Mouse (Mus musculus) brain, embryonic 14.5 days (tissue): ENCODE measurements around the gene Rhobtb3. TPM values are rescaled to one million over a fixed set of nuclear protein-coding genes. Genes with fewer than 3 reads are reported as not detected.
"Not testable (repeated sequence)": the region's sequence is repeated elsewhere in the genome, so short reads cannot be mapped to it uniquely, and the experiment has no call there.

Experiments used
- DNase-seq: peaks from one replicate; pipeline ENCODE4 v3.0.0-alpha.2; 2011; ENCODE audit warnings: low read depth
- CTCF ChIP-seq: fragments of 200-500 bp; IDR thresholded peaks from 2 replicates; pipeline ENCODE4 v1.5.1; 2012; ENCODE audit warnings: inconsistent platforms, mild to moderate bottlenecking, moderate library complexity, borderline replicate concordance; ENCODE audit not compliant: insufficient read depth, insufficient read length; ENCODE audit errors: extremely low read depth
- POLR2A ChIP-seq: fragments of 200-500 bp; IDR thresholded peaks from 2 replicates; pipeline ENCODE4 v1.6.1; 2012; ENCODE audit warnings: mild to moderate bottlenecking, inconsistent platforms, borderline replicate concordance; ENCODE audit not compliant: poor library complexity, insufficient read depth, insufficient read length, severe bottlenecking; ENCODE audit errors: extremely low read depth
- polyA plus RNA-seq: library from polyadenylated mRNA; depleted of rRNA; stranded (reverse); fragments of >200 nt; gene quantifications from 2 replicates; pipeline ENCODE4 v1.2.3, GENCODE M21; 2012; rRNA removed

Gene Rhobtb3
- polyA plus RNA-seq, 1 experiment, result 25.3 TPM

DNA sequence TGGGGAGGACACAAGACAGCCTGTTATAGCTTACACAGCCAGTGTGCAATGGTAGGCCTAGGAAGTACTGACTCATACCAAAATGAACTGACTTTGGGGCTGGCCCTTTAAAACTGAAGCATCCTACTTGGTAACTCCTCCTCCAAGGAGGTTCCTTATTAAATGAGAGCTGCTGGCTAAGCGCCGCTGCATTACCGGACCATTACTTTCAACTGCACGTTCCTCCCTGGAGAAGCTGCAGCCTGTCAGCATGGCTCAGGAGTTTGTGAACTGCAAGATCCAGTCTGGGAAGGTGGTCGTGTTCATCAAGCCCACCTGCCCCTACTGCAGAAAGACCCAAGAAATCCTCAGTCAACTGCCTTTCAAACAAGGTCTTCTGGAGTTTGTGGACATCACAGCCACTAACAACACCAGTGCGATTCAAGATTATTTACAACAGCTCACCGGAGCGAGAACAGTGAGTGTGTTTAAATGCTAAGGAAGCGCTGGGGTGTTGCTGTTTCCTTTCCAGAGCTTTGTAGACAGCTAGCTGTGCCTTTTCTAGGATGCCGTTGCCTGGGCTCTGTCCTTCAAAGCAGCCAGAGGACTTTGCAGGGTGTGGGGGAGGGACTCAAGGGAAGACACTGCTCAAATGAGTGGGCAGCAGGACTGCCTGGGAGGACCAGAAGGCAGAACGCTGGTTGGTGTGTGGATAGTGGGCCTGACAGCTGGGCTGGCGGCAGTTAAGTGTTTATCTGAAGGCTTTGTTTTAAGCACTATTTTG is 103.8 kb downstream of the Rhobtb3 start, which contains the start of gene Glrx:
Glrx (plus strand) TSS at position 150 of the 763 bp plus-strand sequence.
- no peak for TF ChIP-seq CTCF
- 0 out of 2 replicates have a peak, but pooled peaks have one; percentile 26 for TF ChIP-seq POLR2A
- peak; percentile 92 for DNase-seq

DNA sequence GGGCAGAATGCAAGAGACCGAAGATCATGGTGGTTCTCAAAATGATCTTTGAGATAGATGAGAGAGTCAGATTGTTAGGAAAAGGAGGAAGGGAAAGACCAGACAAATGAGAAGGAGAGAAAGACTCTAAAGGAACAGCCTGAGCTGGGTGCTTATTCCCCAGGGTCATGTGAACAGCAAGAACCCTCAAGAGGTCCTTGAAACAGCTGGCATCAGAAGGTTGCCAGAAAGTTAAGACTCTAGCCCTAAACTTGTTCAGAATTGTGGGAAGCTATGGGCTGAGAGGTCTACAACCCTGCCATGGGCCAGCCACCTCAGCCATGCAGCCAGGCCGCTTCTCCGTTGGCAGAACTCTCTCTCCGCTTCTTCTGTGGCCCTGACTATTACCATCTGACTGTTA is 105.2 kb downstream of the Rhobtb3 start:
- TF ChIP-seq POLR2A (no peak), CTCF (no peak)
- DNase-seq, result no peak

DNA sequence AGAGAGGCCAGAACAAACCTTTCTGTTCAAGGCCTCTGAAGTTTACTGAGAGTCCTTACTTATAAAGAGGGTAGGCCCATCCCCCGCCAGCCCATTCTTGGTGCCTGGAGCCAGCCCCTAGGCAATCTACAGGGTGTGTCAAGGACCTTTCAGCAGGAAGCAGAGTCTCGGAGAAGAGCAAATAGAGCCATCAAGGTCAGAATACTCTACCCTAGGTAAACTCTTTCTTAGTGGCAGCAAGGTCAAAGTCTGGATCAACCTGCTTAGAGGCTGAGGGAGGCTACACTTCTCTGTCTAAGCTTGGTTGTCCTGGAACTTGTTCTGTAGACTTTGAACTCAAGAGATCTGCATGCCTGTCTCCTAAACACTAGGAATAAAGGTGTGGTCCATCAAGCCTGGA is 108.3 kb downstream of the Rhobtb3 start:
- no peak for TF ChIP-seq CTCF
- no peak for TF ChIP-seq POLR2A
- no peak for DNase-seq

DNA sequence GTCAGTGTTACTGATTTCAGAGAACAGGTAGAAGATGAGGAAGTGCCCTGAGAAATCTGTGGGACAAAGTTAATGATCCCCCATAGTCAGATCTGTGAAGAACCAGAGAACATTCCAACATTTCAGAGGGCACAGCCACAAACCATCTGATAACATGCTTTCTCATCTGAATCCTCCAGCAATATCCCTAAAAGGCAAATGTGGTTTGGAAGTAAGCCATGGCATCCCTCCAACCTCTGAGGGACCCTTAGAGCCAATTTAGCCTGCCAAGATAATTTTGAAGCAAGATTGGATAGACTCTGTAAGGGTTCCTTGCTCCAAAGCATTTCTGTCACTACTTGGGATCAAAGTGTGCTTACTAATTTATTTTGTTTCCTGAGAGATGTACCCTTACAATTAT is 110.2 kb downstream of the Rhobtb3 start:
- DNase-seq, result peak; percentile 80

DNA sequence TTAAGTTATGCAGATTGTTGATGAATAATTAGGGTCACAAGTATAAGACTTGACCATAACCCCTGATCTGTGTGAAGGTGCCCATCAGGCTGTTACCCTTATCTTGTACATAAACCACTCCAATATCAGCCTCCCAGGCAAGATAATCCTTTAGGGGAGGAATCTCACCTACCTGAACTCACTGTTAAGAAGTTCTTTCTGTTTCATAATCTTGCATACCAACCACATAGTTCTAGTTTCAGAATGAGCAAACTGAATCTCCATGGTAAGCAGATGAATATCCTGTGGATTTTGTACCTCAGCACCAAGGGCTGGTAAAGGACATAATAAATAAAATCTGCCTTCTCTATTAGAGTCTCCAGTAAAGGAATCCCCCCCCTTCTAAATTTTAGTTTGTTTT is 111.0 kb downstream of the Rhobtb3 start:
- no peak for DNase-seq
- TF ChIP-seq POLR2A (no peak), CTCF (no peak)

More for the DNA sequence above, 110.2 kb downstream of the Rhobtb3 start:
- TF ChIP-seq POLR2A (no peak), CTCF (no peak)

DNA sequence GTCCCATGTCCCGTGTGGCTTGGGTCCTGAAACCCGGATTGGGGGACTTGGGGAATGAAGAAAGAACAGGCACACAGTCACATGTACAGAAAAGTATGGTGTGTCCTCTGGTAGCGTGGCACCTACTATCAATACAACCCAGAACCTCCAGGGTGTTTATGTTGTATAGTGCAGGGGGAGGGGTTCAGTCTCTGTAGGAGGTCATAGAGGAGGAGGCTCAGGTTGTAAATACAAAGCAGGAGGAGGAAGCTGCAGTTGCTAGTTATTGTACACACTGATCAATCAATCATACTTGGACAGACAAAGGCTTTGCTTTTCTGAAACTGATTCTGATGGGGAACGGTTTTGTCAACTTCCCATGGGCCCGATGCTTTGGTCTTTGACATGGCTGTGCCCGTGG is 112.0 kb downstream of the Rhobtb3 start:
- no peak for DNase-seq

DNA sequence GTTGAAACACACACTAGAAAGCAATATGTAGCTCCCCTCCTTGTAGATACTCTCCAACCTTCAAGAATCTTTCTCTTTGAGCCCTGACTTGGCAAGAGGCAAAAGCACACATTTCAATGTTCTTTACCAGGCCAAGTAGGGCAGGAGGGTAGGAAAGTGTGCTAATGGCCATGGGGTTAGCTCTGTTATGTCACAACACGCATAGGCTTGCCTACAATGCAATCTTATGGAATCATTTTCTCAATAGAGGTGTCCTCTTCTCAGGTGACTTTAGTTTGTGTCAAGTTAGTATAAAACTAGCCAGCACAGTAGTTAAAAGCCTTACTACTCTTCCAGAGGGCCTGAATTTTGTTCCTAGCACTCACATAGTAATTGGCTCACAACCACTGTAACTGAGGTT is 113.0 kb downstream of the Rhobtb3 start:
- no peak for DNase-seq
- TF ChIP-seq POLR2A, result no peak
- no peak for TF ChIP-seq CTCF

More for the DNA sequence above, 112.0 kb downstream of the Rhobtb3 start:
- TF ChIP-seq CTCF, result no peak
- no peak for TF ChIP-seq POLR2A

DNA sequence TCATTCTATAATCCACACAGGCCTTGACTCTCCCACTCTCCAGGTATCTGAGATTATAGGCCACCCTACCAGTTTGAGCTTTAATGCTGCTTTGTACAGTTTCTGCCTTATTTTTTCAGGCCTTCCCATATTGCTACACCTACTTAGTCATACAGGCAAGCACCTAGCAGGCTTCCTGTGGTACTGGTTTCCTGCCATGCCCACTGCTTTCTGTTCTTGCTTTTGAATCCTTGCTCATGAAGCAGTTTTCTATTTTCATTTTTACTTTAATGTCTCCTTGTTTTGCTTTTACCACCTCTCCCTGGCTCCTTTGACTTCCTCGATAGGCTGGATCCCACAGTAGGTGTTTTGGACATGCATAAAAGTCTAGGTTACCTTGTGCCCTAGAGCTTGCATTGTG is 118.3 kb downstream of the Rhobtb3 start:
- TF ChIP-seq CTCF (no peak), POLR2A (no peak)
- DNase-seq, result no peak

DNA sequence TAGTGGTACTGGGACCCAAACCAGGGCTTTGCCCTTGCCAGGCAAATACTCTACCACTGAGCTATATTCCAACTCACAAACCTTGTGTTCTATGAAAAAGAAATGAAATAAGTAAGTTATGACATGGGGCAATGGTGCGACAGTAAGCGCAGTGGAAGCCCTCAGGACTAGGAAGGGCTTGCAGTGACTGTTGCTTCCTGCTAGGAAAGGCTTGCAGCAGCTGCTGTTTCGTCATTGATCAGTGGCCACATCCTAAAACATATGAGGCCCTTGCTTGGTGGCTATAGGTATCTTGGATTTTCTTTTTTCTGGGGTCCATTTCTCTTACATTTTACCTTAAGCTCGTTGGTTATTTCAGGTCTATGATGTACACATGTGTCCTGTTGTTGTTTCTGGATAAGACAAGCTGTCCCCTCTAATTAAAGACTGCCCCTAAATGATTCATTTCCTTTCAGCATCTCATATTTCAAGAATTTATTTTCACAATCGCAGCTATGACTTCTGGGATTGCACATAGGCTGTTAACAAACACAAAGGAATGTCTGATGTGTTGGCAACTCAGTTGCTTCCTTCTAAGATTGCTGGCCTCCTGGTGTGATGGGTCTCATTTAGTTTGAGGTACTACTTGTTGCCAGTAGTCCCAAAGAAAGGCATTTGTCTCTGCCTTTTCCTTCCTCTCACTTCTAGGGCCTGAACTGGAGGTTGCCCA is 119.0 kb downstream of the Rhobtb3 start:
- TF ChIP-seq POLR2A, result no peak
- no peak for TF ChIP-seq CTCF
- no peak for DNase-seq

DNA sequence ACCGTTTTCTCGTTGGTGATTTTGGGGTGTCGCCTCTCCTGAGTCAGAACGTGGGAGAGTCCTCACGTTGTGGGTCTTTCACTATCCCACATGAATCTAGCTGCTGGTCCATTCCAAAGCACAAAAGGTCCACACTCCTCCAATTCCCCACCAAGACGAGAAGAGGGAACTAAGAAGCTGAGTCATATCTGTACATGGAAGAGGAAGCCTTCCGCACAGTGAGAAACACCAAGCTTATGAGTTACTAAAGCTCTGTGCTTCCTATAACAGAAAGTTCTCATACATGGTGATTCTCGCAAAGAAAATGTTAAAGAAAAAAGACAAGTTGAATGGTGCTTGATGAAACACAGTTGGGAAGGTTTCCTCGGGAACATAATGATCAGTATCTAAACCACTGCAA is 120.5 kb downstream of the Rhobtb3 start:
- no peak for TF ChIP-seq CTCF
- TF ChIP-seq POLR2A, result no peak
- DNase-seq, result no peak

DNA sequence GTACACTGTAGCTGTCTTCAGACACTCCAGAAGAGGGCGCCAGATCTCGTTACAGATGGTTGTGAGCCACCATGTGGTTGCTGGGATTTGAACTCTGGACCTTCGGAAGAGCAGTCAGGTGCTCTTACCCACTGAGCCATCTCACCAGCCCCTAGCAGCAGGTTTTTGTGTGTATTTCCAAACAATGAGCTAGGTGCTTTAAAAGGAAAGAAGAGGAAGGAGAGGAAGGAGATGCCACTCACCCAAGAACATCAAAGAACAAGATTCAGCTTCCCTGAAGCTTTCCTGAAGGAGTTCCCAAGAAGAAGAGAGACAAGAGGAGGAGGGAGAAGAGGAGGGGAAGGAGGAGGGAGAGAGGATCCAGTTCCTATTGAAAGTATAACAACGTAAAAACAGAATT is 121.4 kb downstream of the Rhobtb3 start:
- DNase-seq, result not testable (repeated sequence)

DNA sequence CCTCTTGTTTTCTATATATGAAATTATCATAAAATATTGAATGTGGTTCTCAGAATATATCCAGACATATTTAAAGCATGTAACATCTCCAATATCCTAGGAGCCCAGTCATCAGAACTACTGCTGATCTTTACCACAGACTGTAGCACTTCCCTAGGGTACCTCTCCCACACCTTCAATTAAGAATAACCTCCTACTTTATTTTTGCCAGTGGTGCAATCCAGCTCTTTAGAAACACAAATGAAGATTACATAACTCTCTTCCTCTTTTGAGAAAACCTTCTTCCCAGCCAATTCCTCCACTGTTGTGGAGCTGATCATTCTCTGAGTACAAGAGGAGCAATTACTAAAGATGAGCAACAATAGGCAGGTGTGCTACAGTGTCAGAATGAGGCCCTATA is 123.8 kb downstream of the Rhobtb3 start:
- no peak for TF ChIP-seq CTCF
- TF ChIP-seq POLR2A, result no peak

More for the DNA sequence above, 123.8 kb downstream of the Rhobtb3 start:
- DNase-seq, result no peak

Other genes with a start within 250 kb of the Rhobtb3 start
- 1.0 and 1.9 TPM in 2 replicates for gene Ell2, start 237.2 kb downstream of the Rhobtb3 start, polyA plus RNA-seq
- gene Glrx, start 104.1 kb downstream of the Rhobtb3 start, polyA plus RNA-seq, result 29.2 and 36.0 TPM in 2 replicates
- 0.47 and 0.56 TPM in 2 replicates for gene Spata9, start 23.2 kb upstream of the Rhobtb3 start, polyA plus RNA-seq
- 10.8 TPM in 2 replicates for gene Rfesd, start 74.8 kb upstream of the Rhobtb3 start, polyA plus RNA-seq
- 0.95 and 1.0 TPM in 2 replicates for gene Gpr150, start 113.1 kb upstream of the Rhobtb3 start, polyA plus RNA-seq
- gene Arsk, start 154.7 kb upstream of the Rhobtb3 start, polyA plus RNA-seq, result 3.9 and 4.0 TPM in 2 replicates
- gene Ttc37, start 154.8 kb upstream of the Rhobtb3 start, polyA plus RNA-seq, result 12.9 and 13.2 TPM in 2 replicates